Mouse (Mus musculus) cerebellum, adult 11 months (tissue): ENCODE measurements around the gene Slc4a5.

Source experiments
- DNase-seq: peaks from one replicate; pipeline ENCODE4 v3.0.0; 2022

Gene Slc4a5

DNA sequence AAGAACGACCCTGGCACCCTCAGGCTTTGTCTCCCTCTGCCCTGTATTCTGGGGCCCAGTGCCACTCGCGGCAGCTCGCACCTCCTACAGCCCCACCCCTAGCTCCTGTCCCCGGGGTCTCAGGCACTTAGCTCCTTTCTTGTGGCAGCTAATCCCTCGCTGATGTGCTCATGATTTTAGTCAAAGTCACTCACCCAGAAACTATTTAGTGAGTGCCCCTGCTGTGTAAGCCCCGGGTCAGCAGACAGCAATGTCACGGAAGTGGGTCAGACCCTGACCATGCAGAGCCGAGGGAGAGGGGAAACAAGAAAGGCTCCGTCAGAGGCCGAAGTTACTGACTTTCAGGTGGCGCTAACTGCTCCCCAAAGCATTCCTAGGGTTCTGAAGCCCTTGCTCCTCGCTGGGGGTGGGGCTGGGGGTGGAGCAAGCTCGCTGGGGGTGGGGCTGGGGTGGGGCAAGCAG, 14.7 kb downstream of the Slc4a5 start:
- no peak for DNase-seq

DNA sequence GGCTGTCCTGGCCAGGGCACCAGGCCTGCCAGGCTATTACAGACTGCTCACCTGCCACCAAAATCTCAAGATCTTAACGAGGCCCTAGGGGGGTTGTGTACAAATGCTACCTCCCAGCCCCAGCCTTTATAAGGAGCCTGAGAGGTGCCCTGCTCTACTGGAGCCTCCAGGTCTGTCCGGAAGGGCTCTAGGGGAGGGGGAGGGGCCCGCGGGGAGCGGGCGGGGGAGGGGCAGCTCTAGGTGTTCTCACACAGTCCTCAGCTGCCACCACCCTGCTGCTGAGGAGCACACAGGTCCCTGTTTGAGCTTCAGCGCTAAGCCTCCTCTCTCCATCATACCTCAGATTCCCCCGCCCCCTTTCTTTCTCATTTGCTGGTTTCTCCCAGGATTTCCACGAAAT, 17.5 kb downstream of the Slc4a5 start:
- no peak for DNase-seq

DNA sequence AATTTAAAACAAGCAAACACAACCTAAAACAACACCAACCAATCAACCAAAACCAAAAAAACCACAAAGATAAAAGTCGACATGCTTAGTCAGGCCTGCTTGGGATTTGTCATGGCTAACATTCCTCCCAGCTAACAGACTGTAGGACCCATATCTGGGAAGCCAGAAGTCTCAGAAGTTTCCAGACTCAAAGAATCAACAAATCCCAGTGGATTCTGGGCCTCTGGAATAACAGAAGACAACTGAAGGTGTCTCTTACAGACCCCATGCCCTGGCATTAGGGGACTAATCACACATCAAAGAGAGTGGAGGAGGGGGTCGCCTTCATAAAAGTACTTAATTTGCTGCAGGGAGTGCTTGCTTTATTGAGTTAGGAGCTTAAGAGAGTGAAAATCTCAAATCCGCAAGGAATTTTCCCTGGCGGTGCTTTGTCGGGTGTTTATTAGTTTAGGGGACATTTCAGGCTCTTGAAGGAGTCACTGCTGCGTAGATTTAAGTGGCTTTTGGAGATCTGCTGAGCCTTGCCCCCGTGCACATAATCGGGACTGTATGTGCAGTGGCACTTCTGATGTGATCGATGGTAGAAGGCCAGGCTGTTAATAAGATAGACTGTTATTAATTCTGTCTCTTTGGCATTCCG, 24.9 kb downstream of the Slc4a5 start:
- no peak for DNase-seq

DNA sequence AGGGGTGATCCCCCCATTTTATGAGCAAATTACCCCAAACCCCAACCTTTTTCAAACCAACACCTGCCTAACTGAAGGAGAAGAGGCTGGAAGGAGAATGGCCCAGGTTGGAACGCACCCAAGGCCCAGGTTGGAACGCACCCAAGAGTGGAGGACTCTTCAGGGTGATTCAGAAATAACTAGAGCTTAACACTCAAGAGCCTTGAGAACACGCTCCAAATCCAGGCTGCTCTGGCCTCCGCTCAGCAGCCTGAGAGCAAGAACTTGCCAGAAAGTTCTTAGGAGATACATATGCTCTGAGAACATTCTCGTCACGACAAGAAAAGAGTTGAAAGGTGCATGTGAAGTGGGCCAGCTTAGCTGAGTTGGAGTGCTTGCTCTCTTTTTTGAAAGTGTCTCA, 25.5 kb downstream of the Slc4a5 start:
- DNase-seq = peak; percentile 18

DNA sequence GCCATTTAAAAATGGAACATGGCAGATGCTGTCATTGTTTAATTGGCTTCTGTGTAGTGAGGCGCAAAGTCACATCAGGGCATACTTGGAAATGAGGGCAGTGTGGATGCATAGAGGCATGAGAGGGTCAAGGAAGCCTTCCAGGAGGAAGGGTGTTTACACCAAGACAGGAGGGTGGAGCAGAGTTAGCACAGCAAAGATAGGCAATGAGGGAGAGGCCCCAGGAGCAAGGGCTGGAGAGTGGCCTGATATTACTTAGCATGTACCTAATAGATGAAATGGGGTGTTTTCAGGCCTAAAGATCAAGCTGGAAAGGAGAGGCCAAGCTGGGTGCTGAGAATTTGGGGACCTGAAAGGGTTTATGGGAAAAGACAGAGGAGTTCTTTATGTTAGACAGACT, 26.4 kb downstream of the Slc4a5 start:
- DNase-seq = no peak

DNA sequence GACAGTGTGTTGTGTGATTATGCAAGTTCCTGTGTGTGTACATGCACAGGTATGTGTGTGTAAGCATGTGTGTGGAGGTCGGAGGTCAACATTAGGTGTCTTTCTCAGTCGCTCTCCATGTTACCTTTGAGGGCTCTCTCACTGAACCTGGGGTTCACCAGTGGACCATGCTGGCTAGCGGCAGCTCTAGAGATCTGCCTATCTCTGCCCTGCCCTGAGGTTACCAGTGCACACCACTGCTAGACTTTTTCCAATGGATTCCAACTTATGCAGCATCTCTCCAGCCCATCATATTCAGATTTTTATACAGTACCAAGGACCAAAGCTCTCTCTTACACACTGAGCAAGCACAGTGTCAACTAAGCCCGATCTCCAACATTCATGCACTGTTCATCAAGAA, 27.1 kb downstream of the Slc4a5 start:
- no peak for DNase-seq

DNA sequence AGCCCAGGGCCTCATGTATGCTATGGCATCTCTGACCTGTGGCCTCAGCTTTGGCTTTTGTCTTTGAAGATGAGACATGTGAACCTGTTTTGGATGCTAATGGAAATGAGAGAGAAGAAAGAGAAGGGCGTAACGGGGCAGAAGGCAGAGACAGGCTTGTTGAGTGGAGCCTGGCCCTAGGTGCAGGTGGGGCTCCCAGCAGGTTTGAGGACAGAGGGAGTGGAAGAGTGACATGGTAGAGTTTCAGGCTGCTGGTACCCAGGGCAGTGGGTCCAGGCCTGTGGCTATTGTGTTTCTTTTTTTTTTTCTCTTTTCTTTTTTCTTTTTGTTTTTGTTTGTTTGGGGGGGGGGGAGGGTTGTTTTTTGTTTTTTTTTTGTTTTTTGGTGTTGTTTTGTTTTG, 27.5 kb downstream of the Slc4a5 start:
- DNase-seq = no peak

DNA sequence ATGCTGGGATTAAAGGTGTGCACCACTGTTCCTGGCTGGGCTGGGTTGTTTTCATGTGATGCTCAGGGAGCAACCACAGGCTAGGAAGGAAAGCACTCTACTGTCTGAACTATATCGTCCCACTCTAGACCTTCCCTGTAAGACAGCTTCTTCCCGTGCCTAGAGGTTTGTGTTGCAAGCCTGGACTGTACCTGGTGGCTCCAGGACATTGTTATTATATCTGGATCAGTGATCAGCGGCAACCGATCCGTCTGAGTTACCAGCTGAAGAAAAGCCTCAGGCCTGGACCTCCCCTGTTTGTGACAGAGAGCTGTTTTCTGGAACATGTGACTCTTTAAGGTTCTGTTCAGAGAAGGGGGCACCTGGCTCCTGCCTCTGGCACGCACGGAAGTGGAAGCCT, 34.6 kb downstream of the Slc4a5 start:
- no peak for DNase-seq

DNA sequence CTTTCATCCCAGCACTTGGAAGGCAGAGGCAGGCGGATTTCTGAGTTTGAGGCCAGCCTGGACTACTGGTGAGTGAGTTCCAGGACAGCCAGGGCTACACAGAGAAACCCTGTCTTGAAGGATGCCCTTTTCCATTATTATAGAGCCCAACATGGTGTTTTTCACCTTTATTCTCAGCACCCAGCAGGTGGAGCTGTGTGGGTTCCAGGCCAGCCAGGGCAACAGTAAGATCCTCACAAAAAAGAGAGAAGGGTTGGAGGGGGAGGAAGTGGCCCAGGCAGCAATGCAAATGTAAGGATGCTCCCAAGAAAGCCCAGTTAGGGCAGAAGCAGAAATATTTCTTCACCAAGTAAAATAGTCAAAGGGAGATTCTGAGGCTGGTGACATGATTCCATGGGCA, 44.9 kb downstream of the Slc4a5 start:
- no peak for DNase-seq

DNA sequence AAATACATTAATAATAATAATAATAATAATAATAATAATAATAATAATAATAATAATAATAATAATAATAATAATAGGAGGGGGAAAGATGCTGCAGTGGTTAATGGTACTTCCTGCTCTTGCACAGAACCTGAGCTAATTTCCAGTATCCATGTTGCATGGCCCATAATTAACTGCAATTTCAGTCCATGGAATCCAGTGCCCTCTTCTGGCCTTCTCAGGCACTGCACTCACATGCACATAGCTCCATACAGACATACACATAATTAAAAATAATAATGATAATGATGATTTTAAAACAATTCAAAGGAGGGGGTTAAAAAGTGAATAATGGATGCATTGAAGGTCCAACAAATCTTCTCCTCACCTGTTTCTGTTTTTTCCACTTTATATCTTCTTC, 45.6 kb downstream of the Slc4a5 start:
- DNase-seq = no peak

DNA sequence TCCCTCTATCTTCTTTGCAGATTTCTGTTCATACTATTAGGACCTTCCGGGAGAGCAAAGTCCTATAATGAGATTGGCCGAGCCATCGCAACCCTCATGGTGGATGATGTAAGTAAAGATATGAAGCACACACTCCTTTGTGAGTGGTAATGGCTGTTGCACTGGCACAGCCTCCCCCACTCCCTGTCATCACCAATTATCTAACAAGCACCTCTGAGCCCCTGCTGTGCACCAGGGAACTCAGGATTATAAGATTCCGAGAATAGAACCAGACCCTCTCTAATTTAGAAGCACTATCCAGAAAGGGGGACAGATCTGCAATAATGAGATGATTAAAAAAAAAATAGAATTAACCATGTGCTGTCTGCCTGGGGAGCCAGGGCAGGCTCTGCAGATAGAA, 46.0 kb downstream of the Slc4a5 start:
- DNase-seq = no peak

DNA sequence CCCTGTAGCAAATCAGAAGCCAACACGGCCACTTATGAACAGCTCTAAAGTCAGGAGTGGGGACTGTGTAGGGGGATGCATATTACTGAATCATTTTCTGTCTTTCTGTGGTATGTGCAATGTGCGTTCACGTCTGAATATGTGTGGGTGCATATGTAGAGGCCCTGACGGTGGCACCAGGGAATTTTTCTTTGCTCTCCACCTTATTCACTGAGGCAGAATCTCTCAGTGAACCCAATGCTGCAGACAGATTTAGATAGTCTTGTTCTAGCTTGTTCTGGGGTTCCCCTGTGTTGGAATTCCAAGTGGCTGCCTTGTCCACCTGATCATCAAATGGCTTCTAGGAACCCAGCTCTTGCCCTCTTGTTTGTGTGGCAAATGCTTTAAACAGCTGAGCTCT, 48.0 kb downstream of the Slc4a5 start:
- DNase-seq = no peak

DNA sequence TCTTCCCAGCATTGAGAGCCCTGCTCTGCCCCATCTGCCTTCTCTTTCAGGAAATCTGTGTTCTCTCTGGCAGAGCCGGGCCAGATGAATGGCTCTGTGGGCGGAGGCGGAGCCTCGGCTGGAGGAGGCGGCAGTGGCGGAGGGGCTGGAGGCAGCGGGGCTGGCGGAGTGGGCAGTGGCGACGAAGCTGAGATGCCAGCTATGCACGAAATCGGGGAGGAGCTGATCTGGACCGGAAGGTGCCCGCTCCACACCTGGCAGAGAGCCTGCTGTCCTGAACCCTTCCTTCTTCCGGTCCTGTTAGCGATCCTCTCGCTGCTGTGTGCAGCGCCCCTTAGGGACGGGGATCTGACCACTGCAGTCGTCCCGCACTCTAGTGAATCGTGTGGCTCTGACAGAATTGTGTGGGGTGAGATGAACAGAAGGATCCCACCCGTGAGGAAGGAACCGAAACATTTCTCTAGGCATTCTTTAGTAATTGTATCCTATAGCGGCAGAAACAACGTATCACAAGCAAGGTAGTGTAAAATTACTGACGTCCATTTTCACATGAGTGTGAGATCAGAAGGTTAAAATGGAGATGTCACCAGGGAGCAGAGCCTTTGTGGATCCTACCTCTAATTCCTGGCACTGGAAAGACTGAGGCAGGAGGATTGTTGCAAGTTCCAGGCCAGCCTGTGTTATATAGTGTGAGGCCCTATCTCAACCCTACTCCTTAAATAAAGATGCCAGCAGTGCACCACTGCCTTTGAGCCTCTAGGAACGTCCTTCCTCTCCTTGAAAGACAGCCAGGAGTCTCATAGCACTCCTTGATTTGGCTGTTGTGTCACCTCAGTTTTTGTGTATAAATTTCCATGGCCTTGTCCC, 48.7 kb downstream of the Slc4a5 start:
- peak; percentile 88 for DNase-seq

DNA sequence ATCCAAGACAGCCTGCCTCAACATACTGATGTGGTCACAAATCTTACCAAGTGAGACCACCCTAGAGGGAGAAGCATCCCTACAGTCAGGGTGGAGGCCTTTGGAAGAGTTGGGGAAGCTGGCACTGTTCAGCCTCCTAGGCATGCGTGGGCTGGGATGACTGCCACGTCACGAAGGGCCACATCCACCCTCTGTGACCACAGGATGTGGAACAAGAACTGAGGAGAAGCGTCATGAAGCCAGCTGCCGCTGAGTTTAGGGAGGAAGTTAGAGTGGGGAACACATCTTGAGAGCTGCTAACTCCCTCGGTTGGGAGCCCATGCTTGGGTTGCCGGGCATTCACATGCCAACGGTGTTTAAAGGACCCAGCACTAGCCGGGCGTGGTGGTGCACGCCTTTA, 54.1 kb downstream of the Slc4a5 start:
- no peak for DNase-seq

DNA sequence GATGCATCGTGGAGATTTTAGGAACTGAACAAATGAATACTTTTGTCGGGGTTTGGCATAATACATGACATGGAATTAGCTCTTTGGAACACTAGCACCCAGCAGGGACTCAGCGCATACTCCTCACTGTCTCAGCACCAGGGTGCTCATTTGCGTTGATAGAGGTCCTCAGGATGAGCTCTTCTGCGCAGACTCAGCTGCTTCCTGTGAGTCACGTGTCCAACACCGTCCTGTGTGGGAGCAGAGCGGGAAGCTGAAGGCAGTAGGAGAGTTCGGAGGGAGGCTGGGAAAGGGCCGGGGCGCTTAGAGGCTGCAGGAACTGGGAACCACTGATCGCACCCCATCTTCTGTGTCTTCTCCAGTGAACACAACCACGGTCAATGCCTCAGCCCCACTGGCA, 57.5 kb downstream of the Slc4a5 start:
- no peak for DNase-seq

DNA sequence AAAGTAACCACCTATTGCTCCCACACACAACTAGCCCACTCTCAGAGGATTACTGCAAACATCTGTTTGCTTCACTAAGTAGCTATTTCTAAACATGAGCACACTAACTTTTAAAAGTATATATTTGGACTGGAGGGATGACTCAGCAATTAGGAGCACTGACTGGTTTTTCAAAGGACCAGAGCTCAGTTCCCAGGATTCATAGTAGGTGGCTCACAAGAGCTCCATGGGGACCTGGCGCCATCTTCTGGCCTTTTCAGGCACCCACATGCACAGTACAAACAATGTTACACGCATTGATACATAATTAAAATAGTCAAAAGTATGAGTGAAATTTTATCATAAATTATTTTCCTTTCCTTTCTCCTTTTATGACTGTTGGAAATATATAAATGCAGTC, 59.3 kb downstream of the Slc4a5 start:
- DNase-seq = no peak

DNA sequence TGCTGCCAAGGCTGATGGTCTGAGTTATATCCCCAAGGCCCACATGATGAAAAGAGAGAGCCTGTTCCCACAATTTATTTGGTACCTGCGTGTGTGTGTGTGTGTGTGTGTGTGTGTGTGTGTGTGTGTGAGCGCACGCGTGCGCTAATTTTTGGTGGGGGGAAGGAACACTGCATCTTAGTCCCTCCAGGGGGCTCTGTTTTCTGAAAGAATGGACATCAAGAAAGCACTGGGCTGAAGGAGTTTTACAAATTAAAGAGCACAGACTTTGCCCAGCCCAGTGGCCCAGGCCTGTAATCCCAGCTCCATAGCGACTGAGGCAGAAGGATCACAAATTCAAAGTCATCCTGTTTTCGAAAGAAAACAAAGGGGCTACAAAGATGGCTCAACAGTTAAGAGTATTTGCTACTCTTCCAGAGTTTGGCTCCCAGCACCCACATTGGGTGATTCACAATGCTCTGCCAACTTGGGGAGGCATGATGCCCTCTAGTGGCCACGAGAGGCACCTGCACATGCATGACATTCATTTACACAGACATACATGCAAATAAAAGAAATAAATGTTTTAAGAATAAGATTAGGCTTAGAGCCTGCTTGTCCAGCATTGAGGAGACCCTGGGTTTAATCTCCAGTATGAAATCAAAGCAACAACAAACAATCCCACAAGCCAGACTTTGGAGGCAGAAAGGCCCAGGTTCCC, 60.8 kb downstream of the Slc4a5 start:
- no peak for DNase-seq

DNA sequence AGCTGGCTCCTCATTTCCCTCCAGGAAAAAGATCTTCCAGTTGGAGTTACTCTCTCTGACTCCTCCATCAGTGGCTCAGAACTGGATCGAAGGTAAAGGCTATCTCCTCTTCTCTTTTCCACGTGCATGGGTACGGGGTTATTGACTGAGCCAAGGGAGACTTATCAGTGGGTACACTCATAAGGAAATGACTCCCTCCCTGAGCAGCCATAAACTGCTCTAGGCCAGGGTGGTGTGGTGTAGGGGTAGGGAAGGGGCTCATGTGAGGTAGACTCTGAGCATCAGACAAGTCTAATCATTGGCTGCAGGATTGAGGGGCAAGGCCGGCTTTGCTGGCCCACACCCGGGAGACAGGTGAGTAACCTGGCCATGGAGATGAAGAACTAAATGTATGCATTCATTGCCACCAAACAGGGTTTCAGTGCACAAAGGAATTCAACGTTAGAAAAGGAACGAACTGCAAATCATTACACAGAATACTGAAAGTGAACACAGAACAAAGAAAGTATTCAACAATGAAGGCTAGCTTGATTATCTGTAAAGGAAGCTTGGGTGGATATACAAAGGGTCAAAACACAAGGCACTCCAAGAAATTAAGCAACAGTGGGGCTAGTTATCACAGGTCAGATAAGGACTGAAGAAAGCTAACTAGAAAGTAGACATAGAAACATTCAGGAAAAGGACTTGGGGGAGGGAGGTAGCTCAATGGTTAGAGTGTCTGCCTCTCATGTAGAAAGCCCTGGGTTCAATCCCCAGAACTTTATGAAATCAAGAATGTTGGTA, 81.0 kb downstream of the Slc4a5 start:
- no peak for DNase-seq

DNA sequence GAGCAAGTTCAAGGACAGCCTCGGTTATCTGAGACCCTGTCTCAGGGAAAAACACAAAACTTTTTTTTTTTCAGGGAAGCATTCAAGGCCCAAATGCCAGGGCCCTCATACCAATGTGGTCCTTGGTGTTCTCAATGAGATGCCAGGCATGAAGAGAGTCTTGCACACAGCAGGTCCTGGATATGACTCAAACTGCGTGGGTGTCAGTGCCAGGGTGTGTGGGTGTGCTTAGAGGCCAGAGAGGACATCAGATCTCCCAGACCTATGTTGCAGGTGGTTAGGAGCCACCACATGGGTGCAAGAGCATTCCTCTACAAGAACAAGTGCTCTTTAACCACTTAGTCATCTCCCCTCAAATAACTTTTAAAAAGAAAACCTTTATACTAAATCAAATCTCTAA, 81.7 kb downstream of the Slc4a5 start:
- DNase-seq = no peak

DNA sequence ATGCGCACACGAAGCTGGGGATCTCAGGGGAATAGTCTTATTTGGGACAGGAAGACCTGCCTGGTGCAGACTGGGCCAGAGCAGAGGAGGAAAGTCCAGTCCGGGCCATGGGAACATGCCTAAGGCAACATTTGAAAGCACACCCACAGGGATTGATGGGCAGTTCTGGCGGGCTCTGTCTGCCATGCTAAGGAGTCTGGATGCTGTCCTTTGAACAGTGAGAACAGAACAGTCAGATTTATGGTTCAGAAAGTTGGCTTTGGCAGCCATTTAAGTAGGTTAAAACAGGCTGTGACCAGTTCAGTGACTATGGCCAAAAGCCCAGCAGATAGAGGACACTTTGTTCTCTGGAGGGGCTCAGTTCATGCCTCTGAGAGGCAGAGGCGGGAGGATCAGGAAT, 82.6 kb downstream of the Slc4a5 start:
- no peak for DNase-seq

DNA sequence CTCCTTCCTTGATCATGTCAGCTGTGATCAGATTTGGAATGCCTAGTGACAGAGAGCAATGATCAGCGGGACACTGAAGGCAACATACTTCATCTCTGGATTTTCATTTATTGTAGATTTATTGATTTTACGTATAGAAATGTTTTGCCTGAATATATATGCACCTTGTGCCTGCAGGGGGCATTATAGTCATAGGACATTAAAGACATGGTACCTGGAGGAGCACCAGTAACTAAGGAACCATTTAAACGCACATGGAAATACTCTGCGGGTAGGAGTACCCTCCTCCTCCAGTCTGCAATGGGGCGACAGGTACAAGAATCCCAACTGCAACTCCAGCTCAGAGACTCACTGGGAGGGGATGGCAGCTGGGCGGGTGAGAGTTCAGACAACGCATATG, 89.4 kb downstream of the Slc4a5 start:
- no peak for DNase-seq

DNA sequence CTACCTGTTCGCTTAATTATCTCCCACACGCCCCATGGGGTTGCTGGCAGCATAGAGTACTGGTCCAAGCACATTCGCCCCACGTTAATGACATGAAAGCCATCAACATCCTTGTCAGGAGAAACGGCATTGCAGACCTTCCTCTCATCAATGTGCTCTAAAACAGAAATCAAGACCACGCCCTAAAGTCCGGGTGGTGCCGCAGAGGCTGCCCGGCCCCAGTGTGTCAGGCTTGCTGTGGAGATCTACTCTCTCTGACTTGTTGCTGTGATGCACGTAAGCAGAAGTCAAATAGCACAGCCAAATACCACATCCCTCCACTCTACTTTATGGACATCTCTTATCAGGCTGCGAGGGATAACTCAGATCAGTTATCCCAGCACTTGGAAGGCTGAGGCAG, 91.6 kb downstream of the Slc4a5 start:
- DNase-seq = no peak

DNA sequence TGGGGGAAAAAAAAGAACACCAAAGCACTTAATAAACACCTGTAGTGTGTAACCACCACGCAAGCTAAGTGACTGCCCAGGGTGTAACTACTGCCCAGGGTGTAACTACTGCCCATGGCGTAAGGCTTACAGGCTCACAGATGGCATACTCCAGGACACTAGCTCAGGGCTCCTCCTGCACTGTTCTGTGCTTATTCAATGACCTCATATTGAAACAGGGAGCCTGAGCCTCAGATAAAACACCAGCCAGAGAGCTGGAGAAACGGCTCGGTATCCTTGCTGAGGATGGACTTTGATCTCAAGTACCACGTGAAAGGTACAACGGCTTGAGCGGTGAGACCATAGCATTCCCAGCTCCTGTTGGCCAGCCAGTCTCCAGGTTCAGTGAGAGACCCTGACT, 92.4 kb downstream of the Slc4a5 start:
- DNase-seq = no peak
